Mouse (Mus musculus) Muller cell, postnatal 12 days (primary cell): ENCODE data around the gene Orc2.

Source experiments
- DNase-seq: peaks from one replicate; pipeline ENCODE4 v3.0.0-alpha.2; 2015; ENCODE audit errors: inconsistent ontology term

Gene Orc2

GRCm38 (mm10) chr1:58423371-58424248, 81.3 kb downstream of the Orc2 start, which contains the start of gene Clk1:
TSS of gene Clk1 (minus strand) at chr1:58424066.
- DNase-seq = peak; percentile 96

GRCm38 (mm10) chr1:58422879-58423278, 82.0 kb downstream of the Orc2 start:
- peak; percentile 46 for DNase-seq

DNA sequence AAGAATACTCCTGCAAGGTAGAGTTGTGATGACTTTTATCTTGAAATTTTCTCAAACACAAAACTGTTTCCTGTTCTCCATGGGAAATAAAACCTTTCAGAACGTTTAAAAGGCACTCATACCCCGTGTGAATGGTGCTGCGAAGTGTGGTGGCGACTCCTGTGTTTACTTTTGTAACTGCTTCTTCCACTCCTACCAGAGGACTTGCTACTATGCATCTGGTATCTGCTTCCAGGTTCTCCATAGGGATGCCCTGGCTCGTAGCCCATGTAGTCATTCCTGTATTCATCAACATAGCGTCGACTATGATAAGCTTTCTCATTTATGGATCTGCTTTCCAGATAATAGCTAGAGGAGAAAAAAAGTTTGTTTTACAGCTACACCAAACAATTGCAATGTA, 83.9 kb downstream of the Orc2 start:
- no peak for DNase-seq

- no peak for DNase-seq
These were observed 84.9 kb downstream of the Orc2 start for GRCm38 (mm10) chr1:58420032-58420431.

DNA sequence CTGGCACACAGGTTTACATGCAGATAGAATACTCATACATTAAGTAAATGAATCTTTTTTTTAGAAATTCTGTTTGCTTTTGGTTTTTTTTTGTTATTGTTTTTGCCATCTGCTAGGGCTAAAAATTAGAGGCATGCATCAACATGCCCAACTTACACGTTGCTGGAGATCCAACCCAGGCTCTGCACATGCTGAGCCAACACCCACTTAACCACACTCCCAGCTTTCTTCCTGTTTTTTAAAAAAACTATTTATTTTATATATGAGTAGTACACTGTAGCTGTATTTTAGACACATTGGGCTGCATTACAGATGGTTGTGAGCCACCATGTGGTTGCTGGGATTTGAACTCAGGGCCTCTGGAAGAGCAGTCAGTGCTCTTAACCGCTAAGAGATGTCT, 88.9 kb downstream of the Orc2 start:
- no peak for DNase-seq

GRCm38 (mm10) chr1:58415442-58415841, 89.5 kb downstream of the Orc2 start:
- no peak for DNase-seq
